Comparison of ENCODE assay signal across 8 mouse cellular contexts in the genomic region with DNA sequence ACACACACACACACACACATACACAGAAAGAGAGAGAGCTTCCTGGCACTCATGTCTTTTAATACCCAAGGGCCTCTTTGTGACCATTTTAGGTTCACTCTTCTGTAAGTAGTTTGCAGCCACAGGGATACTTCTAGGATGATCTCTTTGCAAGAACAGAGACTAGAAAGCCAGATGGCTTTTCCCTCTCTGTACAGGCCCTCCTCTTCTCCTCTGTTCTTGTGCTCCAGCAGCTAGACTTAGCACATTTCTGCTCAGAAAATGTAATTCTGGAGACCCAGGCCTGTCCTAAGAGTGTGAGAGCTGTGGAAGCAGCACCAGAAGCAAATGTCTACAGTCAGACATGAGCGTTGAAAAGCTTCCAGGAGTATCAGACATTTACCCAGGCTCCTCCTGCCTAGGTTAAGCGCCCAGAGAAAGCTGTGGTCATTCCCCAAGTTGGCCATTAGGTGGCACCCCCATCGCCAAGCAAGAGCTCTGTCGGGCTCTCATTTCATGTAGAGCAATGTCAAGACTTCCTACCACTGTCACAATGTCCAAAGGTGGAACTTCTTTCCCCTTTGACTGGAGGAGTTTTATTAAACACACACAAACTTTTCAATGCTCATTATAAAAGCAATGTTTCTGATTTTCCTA. TPM values are rescaled to one million over a fixed set of nuclear protein-coding genes. Genes with fewer than 3 reads are reported as not detected.
DNase-seq lines count a peak whose midpoint lies in the region; ATAC-seq and TF ChIP-seq lines count a peak whose summit lies in the region.

No protein-coding gene starts in this region.

- intact Hi-C loops in heart, postnatal 25 days (cut with DNase I) = loop anchor here (1.0 to 5.0 kb wide), 3 partner anchors 54 to 239 kb away; no protein-coding TSS in a partner anchor

- H3K4me3 ChIP-seq in ES-Bruce4 (ENCODE audit: low read depth, low read length) = no peak overlapping the region
- H3K4me3 ChIP-seq in forebrain, embryonic 13.5 days = no peak overlapping the region
- no peak overlapping the region for H3K4me3 ChIP-seq in olfactory bulb, adult 2 months (ENCODE audit: insufficient read depth, low read depth, low read length)

- H3K4me2 ChIP-seq in forebrain, embryonic 13.5 days = no peak overlapping the region

- no peaks in the 10 kb centered on the region for H3K36me3 ChIP-seq in ES-Bruce4 (ENCODE audit: control insufficient read depth, insufficient read depth, low read length, poor library complexity, severe bottlenecking)
- no peaks in the 10 kb centered on the region for H3K36me3 ChIP-seq in forebrain, embryonic 13.5 days (ENCODE audit: poor library complexity, severe bottlenecking)

- WGBS in forebrain, embryonic 13.5 days = 8% methylated on average over 4 of the region's 4 CpGs
- WGBS in large intestine, adult 2 months = 0% methylated on average over 4 of the region's 4 CpGs
- 3% methylated on average over 4 of the region's 4 CpGs for WGBS in olfactory bulb, adult 2 months

- TF ChIP-seq CTCF in ES-Bruce4 (IDR thresholded peaks at IDR 0.05; ENCODE audit: low read depth, low read length) = peak; percentile 76
- TF ChIP-seq CTCF in olfactory bulb, adult 2 months (IDR thresholded peaks at IDR 0.05; ENCODE audit: insufficient read depth, low read depth, low read length) = peak; percentile 65

- H3K27me3 ChIP-seq in ES-Bruce4 (ENCODE audit: control insufficient read depth, insufficient read depth, low read length, poor library complexity, severe bottlenecking) = no peaks in the 10 kb centered on the region
- H3K27me3 ChIP-seq in forebrain, embryonic 13.5 days = no peaks in the 10 kb centered on the region

- no peak overlapping the region for H3K9ac ChIP-seq in ES-Bruce4 (ENCODE audit: low read depth, poor library complexity, severe bottlenecking)
- no peak overlapping the region for H3K9ac ChIP-seq in forebrain, embryonic 13.5 days

- TF ChIP-seq POLR2A in ES-Bruce4 (IDR thresholded peaks at IDR 0.05; ENCODE audit: insufficient read depth, low read length) = no peak
- no peak for TF ChIP-seq POLR2A in olfactory bulb, adult 2 months (IDR thresholded peaks at IDR 0.05; ENCODE audit: insufficient read depth, low read depth, low read length)

- TF ChIP-seq EP300 in ES-Bruce4 (IDR thresholded peaks at IDR 0.05; ENCODE audit: insufficient read depth, low read depth, low read length) = no peak

- peak; percentile 88 for ATAC-seq in forebrain, embryonic 13.5 days

- no peaks in the 10 kb centered on the region for H3K4me1 ChIP-seq in ES-Bruce4 (ENCODE audit: control insufficient read depth, insufficient read depth, low read length)
- H3K4me1 ChIP-seq in forebrain, embryonic 13.5 days = no peaks in the 10 kb centered on the region
- no peaks in the 10 kb centered on the region for H3K4me1 ChIP-seq in olfactory bulb, adult 2 months (ENCODE audit: control insufficient read depth, insufficient read depth, low read length)

- DNase-seq in c-Kit-positive CD71-positive TER-119-negative erythroid progenitor cells, embryonic 14.5 days (ENCODE audit: low read depth) = peak; percentile 39
- DNase-seq in heart, postnatal 25 days (ENCODE audit: low spot score) = peak; percentile 51
- DNase-seq in large intestine, adult 2 months (ENCODE audit: low read depth, low spot score) = peak; percentile 36
- DNase-seq in lung, adult 18-20 months = peak; percentile 81 to 84
- peak; percentile 63 for DNase-seq in testis, postnatal 14 days (ENCODE audit: low spot score)

- no peaks in the 10 kb centered on the region for H3K9me3 ChIP-seq in ES-Bruce4 (replicated peaks; ENCODE audit: control insufficient read depth, insufficient read depth, low read length, poor library complexity, severe bottlenecking)
- no peaks in the 10 kb centered on the region for H3K9me3 ChIP-seq in forebrain, embryonic 13.5 days (replicated peaks)

- H3K27ac ChIP-seq in ES-Bruce4 (ENCODE audit: insufficient read depth, low read length) = no peak overlapping the region
- H3K27ac ChIP-seq in forebrain, embryonic 13.5 days = no peak overlapping the region
- no peak overlapping the region for H3K27ac ChIP-seq in olfactory bulb, adult 2 months (ENCODE audit: insufficient read depth, low read depth, low read length)

RNA-seq across cellular contexts. Expression of a gene that starts 23.1 kb away (rescaled TPM):
- 132 and 138 TPM in 2 replicates for polyA plus RNA-seq in ES-Bruce4 (2011; ENCODE audit: insufficient read depth, insufficient read length, low read depth, missing spikeins)
- 186 and 204 TPM in 2 replicates for polyA plus RNA-seq in forebrain, embryonic 13.5 days (2015; fragmentation: Nextera tagmentation; extraction: Ambion mirVana)
- total RNA-seq in heart, postnatal 25 days (2021) = 10 to 100 TPM; 60.3 to 69.7 TPM
- polyA plus RNA-seq in large intestine, adult 2 months (2012; rRNA removed) = 15.3 and 18.9 TPM in 2 replicates
- polyA plus RNA-seq in olfactory bulb, adult 2 months (2012; ENCODE audit: insufficient read depth, insufficient read length, low replicate concordance, missing spikeins) = not detected in 2 replicates

RNA-seq across cellular contexts. Expression of a gene that starts 23.2 kb away (rescaled TPM):
- polyA plus RNA-seq in ES-Bruce4 (2011; ENCODE audit: insufficient read depth, insufficient read length, low read depth, missing spikeins) = 0.37 and 0.52 TPM in 2 replicates
- polyA plus RNA-seq in forebrain, embryonic 13.5 days (2015; fragmentation: Nextera tagmentation; extraction: Ambion mirVana) = 0.21 and 0.37 TPM in 2 replicates
- not detected for total RNA-seq in heart, postnatal 25 days (2021)
- polyA plus RNA-seq in large intestine, adult 2 months (2012; rRNA removed) = not detected in 2 replicates
- polyA plus RNA-seq in olfactory bulb, adult 2 months (2012; ENCODE audit: insufficient read depth, insufficient read length, low replicate concordance, missing spikeins) = not detected in 2 replicates
